Mouse (Mus musculus) intestine, embryonic 16.5 days (tissue): ENCODE results near the gene Ssu72. TPM values are rescaled to one million over a fixed set of nuclear protein-coding genes. Genes with fewer than 3 reads are reported as not detected.
"Not testable (repeated sequence)": the region's sequence is repeated elsewhere in the genome, so short reads cannot be mapped to it uniquely, and the experiment has no call there.

ENCODE experiments used
- ATAC-seq: fragments of 200-750 bp; cut with Nextera tagmentation; 2 replicates; pipeline ENCODE4 v1.8.0; 2017; ENCODE audit warnings: moderate TSS enrichment, moderate library complexity
- H3K27ac ChIP-seq: fragments of 300-500 bp; sonication (generic); 2 replicates; pipeline ENCODE4 v1.5.1; 2014; ENCODE audit warnings: mild to moderate bottlenecking, low read length
- H3K27me3 ChIP-seq: fragments of 300-500 bp; sonication (generic); replicated peaks from 2 replicates; pipeline ENCODE4 v1.6.1; 2014; ENCODE audit warnings: low read length, control low read depth, mixed read lengths; ENCODE audit not compliant: control insufficient read depth, insufficient read depth
- H3K36me3 ChIP-seq: fragments of 300-500 bp; sonication (generic); 2 replicates; pipeline ENCODE4 v1.6.1; 2014; ENCODE audit warnings: low read length, control low read depth; ENCODE audit not compliant: control insufficient read depth, insufficient read depth
- H3K4me1 ChIP-seq: fragments of 300-500 bp; sonication (generic); 2 replicates; pipeline ENCODE4 v1.6.1; 2014; ENCODE audit warnings: low read length, control low read depth, mixed read lengths; ENCODE audit not compliant: control insufficient read depth, insufficient read depth
- H3K4me2 ChIP-seq: fragments of 300-500 bp; sonication (generic); 2 replicates; pipeline ENCODE4 v1.6.1; 2014; ENCODE audit warnings: low read depth, low read length, control low read depth
- H3K4me3 ChIP-seq: fragments of 300-500 bp; sonication (generic); 2 replicates; pipeline ENCODE4 v1.5.1; 2014; ENCODE audit warnings: mild to moderate bottlenecking, low read length
- H3K9ac ChIP-seq: fragments of 300-500 bp; sonication (generic); 2 replicates; pipeline ENCODE4 v1.6.1; 2014; ENCODE audit warnings: low read depth, low read length
- H3K9me3 ChIP-seq: fragments of 300-500 bp; sonication (generic); 2 replicates; pipeline ENCODE4 v1.6.1; 2016; ENCODE audit warnings: low read length, control low read depth; ENCODE audit not compliant: control insufficient read depth
- WGBS: fragments of 180-500 bp; shearing (Covaris S2); extraction: QIAGEN DNeasy Blood & Tissue Kit; methylation state at CpG from one replicate; pipeline ENCODE4 v1.1.7; 2014; 5-methylcytosine and 5-hydroxymethylcytosine counted together
- polyA plus RNA-seq: library from polyadenylated mRNA; unstranded; fragments of >200 nt; fragmentation: Nextera tagmentation; extraction: Ambion mirVana; gene quantifications from 2 replicates; pipeline ENCODE4 v1.2.1, GENCODE M21; 2015

The Ssu72 gene
- polyA plus RNA-seq, 1 experiment from 2014 or later: 163 TPM

DNA sequence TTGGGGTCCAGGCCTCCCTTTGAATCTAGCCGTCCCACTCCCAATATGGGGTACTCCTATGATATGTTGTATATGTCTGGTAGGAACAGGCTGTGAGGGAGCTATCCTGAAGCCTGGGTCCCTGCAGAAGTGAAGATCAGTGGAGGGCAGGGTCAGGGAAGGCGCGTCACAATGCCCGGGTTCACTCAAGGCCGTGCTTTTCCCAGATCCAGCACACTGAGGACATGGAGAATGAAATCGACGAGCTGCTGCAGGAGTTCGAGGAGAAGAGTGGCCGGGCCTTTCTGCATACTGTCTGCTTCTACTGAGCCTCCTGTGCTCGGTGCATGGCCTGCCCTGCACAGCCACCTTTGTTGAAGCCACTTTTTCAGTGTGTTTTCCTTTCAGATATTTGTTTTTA is 28.7 kb downstream of the Ssu72 start:
- Histone ChIP-seq H3K9me3 (no peaks in the 10 kb centered on the region), H3K4me3 (no peak overlapping the region), H3K27ac (no peak overlapping the region), H3K4me1 (peaks cover 17% of the 10 kb centered on the region), H3K27me3 (no peaks in the 10 kb centered on the region), H3K36me3 (0 out of 2 replicates have a peak, but pooled peaks cover 3% of the 10 kb centered on the region), H3K4me2 (no peak overlapping the region), H3K9ac (no peak overlapping the region)
- 86% methylated on average over 10 of the region's 10 CpGs for WGBS
- no peak for ATAC-seq

DNA sequence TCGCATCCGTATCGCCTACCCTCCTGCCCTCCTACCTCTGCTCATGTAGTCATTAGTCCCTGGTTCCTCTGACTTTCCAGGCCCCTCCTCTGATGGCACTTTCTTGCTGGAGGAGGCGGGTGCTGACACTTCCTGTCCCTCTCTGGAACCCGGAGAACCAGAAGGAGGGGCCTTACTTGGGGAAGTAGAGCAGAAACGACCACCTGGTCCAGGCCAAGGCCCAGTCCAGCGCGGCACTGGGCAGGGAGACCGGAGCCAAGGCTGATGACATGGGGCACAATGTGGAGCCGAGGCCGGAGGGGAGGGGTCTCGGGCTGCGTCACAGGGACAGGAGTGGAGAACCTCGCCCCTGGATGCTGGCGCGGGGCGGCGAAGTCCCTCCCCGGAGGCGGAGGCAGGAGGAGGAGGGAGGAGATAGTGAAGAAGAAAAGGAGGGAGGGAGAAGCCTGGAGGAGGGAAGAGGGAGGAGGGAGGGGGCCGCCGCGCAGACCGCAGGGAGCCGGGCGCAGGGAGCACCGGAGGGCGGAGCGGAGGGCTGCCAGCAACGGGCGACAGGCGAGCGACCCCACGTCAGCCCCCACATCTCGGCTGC is 29.8 kb downstream of the Ssu72 start, which contains the start of gene Tmem240:
Tmem240 (plus strand) TSS at position 451 of the 592 bp plus-strand sequence.
- Histone ChIP-seq H3K36me3 (0 out of 2 replicates have a peak, but pooled peaks cover 3% of the 10 kb centered on the region), H3K27me3 (no peaks in the 10 kb centered on the region), H3K9me3 (no peaks in the 10 kb centered on the region), H3K4me2 (peak within 1 kb of the TSS; percentile 90), H3K27ac (peak within 1 kb of the TSS; percentile 77), H3K4me3 (peak within 1 kb of the TSS; percentile 75), H3K9ac (peak within 1 kb of the TSS; percentile 80), H3K4me1 (peaks cover 17% of the 10 kb centered on the region)
- under 1% methylated on average over 32 of the region's 35 CpGs for WGBS
- ATAC-seq: peak; percentile 93

DNA sequence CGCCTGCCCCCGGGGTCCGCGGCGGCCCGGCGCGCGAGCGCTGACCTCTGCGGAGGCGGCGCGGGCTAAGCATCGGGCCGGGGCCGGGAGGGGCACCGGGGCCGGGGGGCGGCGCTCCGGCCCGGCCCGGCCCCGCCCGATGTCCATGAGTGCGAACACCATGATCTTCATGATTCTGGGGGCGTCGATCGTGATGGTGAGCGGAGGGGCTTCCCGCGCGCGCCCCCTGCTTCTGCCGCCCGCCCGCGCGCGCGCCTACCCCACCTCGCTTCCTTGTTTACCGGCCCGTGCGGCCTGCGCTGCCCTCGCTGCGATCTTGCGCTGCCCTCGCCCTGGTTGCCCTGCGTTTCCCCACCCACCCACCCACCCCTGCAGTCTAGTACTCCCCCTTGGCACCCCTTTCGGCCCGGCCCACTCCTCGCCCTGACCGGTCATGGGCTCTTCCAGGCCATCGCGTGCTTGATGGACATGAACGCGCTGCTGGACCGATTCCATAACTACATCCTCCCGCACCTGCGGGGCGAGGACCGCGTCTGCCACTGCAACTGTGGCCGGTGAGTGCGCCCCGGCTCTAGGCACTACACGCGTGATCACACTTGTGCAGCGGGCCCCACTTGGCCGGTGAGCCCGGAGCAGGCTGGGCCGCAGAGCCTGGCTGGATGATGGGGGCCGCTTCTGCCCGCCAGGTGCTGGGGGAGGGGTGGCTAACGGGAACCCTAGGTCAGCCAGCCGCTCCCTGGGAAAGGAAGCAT is 30.5 kb downstream of the Ssu72 start:
- peak overlapping the region; percentile 75 for H3K4me3 ChIP-seq
- H3K27ac ChIP-seq: peak overlapping the region; percentile 77
- peaks cover 17% of the 10 kb centered on the region for H3K4me1 ChIP-seq
- H3K9ac ChIP-seq: peak overlapping the region; percentile 80
- 1% methylated on average over 48 of the region's 79 CpGs for WGBS
- no peaks in the 10 kb centered on the region for H3K9me3 ChIP-seq
- 0 out of 2 replicates have a peak, but pooled peaks cover 3% of the 10 kb centered on the region for H3K36me3 ChIP-seq
- H3K4me2 ChIP-seq: peak overlapping the region; percentile 90
- H3K27me3 ChIP-seq: no peaks in the 10 kb centered on the region
- peak; percentile 76 for ATAC-seq

GRCm38 (mm10) chr4:155735788-155736187 is 31.2 kb downstream of the Ssu72 start:
- Histone ChIP-seq H3K4me3 (peak overlapping the region; percentile 75), H3K9me3 (no peaks in the 10 kb centered on the region), H3K9ac (peak overlapping the region; percentile 80), H3K36me3 (0 out of 2 replicates have a peak, but pooled peaks cover 3% of the 10 kb centered on the region), H3K4me1 (peaks cover 17% of the 10 kb centered on the region), H3K27ac (no peak overlapping the region), H3K4me2 (peak overlapping the region; percentile 90), H3K27me3 (no peaks in the 10 kb centered on the region)
- ATAC-seq: no peak
- 67% methylated on average over 5 of the region's 5 CpGs for WGBS

GRCm38 (mm10) chr4:155736421-155736820 is 31.8 kb downstream of the Ssu72 start:
- WGBS: 83% methylated on average over 5 of the region's 5 CpGs
- H3K27ac ChIP-seq: no peak overlapping the region
- H3K27me3 ChIP-seq: no peaks in the 10 kb centered on the region
- no peaks in the 10 kb centered on the region for H3K9me3 ChIP-seq
- peaks cover 17% of the 10 kb centered on the region for H3K4me1 ChIP-seq
- H3K9ac ChIP-seq: no peak overlapping the region
- H3K4me3 ChIP-seq: no peak overlapping the region
- H3K4me2 ChIP-seq: no peak overlapping the region
- 0 out of 2 replicates have a peak, but pooled peaks cover 3% of the 10 kb centered on the region for H3K36me3 ChIP-seq
- ATAC-seq: no peak

- Histone ChIP-seq H3K4me3 (no peak overlapping the region), H3K9ac (no peak overlapping the region), H3K27ac (no peak overlapping the region), H3K27me3 (no peaks in the 10 kb centered on the region), H3K36me3 (peaks cover 2% of the 10 kb centered on the region; the same call in 1 of the 2 replicates), H3K4me1 (peaks cover 17% of the 10 kb centered on the region), H3K9me3 (no peaks in the 10 kb centered on the region), H3K4me2 (no peak overlapping the region)
- 50% methylated on average over 8 of the region's 8 CpGs for WGBS
- ATAC-seq: no peak
Observed at GRCm38 (mm10) chr4:155738262-155738661, 33.7 kb downstream of the Ssu72 start.

GRCm38 (mm10) chr4:155739152-155739551 is 34.6 kb downstream of the Ssu72 start:
- H3K27ac ChIP-seq: no peak overlapping the region
- no peaks in the 10 kb centered on the region for H3K27me3 ChIP-seq
- H3K4me2 ChIP-seq: no peak overlapping the region
- ATAC-seq: no peak
- H3K4me3 ChIP-seq: no peak overlapping the region
- peaks cover 11% of the 10 kb centered on the region for H3K4me1 ChIP-seq
- H3K9ac ChIP-seq: no peak overlapping the region
- H3K9me3 ChIP-seq: no peaks in the 10 kb centered on the region
- peaks cover 5% of the 10 kb centered on the region; the same call in 1 of the 2 replicates for H3K36me3 ChIP-seq
- 83% methylated on average over 6 of the region's 6 CpGs for WGBS

DNA sequence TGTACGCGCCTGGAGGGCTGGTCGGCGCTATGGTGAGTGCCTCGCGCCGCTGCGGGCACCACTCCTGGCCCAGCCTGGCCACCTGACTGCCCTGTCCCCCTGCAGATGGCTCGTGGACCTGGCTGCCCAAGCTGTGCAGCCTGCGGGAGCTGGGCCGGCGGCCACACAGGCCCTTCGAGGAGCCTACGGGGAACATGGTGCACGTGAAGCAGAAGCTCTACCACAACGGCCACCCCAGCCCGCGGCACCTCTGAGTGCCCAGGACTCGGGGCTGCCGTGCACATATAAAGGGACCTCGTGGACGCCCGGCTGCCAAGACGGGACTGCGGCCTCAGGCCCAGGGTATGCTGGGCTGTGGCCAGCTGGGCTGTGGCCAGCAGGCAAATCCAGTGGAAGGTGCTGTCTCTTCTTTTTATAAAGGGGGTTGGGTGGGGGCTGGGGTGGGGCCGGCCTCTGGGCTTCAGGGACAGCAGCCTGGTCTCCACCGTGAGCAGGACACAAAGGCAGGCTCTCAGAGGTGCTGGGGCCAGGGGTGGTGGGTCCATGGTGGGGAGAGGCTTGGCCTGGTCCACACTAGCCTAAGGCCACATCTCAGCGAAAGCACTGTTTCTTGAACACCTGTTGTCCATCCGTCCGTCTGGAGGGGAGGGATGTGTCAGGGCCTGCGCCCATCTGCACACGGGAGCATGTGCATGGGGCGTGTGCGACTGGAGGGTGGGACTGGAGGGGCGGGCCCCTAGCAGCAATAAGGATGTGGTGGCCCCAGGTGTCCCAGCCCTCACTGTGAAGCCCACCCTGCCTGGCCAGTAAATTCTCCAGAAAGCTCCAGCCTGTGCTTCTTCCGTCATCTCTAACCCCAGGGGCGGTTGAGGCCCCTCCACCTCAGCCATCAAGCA is 35.4 kb downstream of the Ssu72 start:
- Histone ChIP-seq H3K36me3 (peaks cover 8% of the 10 kb centered on the region), H3K4me3 (no peak overlapping the region), H3K27ac (no peak overlapping the region), H3K9me3 (no peaks in the 10 kb centered on the region), H3K9ac (no peak overlapping the region), H3K27me3 (no peaks in the 10 kb centered on the region), H3K4me1 (peaks cover 9% of the 10 kb centered on the region), H3K4me2 (no peak overlapping the region)
- 81% methylated on average over 37 of the region's 37 CpGs for WGBS
- ATAC-seq: peak; percentile 24; the same call in 1 of the 2 replicates

- 90% methylated on average over 10 of the region's 10 CpGs for WGBS
- H3K36me3 ChIP-seq, ATAC-seq, H3K4me2 ChIP-seq, H3K4me3 ChIP-seq, H3K4me1 ChIP-seq, H3K27me3 ChIP-seq, H3K9ac ChIP-seq, H3K27ac ChIP-seq, H3K9me3 ChIP-seq: not testable (repeated sequence)
Observed at GRCm38 (mm10) chr4:155740681-155741080, 36.1 kb downstream of the Ssu72 start.
